Mouse (Mus musculus): Measurements from ENCODE around the gene Ubap1l. TPM values are rescaled to one million over a fixed set of nuclear protein-coding genes. Genes with fewer than 3 reads are reported as not detected.

Ubap1l gene
- polyA plus RNA-seq (2015; fragmentation: Nextera tagmentation; extraction: Ambion mirVana): 0.40 TPM in 1 of 2 replicates, not detected in the other

DNA sequence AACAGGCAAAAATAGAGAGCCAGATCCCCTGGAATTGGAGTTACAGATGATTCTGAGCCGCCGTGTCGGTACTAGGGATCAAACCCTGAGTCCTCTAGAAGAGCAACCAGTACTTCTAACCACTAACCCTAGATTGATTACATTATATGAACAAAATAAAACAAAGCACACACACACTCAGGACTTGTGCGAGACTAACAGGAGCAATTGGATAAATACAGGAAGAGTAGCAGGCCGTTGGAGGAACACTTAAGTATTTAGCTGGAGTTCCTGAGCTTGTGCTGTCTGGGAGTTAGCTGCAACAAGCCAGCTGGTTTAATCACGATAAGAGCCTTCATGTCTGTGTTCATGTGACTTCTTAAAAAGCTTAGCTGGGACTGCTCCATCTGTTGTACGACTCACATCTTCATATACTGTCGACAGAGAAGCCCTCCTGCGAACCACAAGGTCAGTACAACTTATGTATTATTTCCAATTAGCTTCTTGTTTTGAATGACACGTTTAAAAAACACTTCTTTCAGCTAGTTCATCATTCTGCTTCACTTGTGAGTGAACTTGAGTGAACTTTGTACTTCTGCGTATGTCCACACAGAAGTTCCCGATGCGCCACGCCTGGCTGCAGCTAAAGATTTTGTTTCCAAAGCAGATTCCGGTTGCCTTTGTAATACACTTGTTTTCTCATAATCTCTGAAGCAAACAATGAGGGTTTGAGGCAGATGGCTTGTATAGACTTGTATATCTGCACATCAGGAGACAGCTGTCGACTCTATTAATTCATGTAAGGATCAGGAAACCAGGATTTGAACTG, at the start of gene Ubap1l:
TSS of gene Ubap1l (plus strand) at position 401 of the 808 bp plus-strand sequence.
- Histone ChIP-seq H3K4me1 (ENCODE audit: control insufficient read depth, insufficient read depth, low read length) (no peaks in the 10 kb centered on the region), H3K27me3 (ENCODE audit: control insufficient read depth, insufficient read depth, low read length) (no peaks in the 10 kb centered on the region), H3K27ac (ENCODE audit: low read length) (no peak within 1 kb of the TSS), H3K4me2 (ENCODE audit: low read depth, low read length) (no peak within 1 kb of the TSS), H3K36me3 (ENCODE audit: control insufficient read depth, insufficient read depth, low read length) (peaks cover 26% of the 10 kb centered on the region), H3K9ac (ENCODE audit: low read length) (no peak within 1 kb of the TSS), H3K4me3 (replicated peaks; ENCODE audit: low read length) (no peak within 1 kb of the TSS), H3K9me3 (replicated peaks; ENCODE audit: control insufficient read depth, low read length) (no peaks in the 10 kb centered on the region)
- ATAC-seq (ENCODE audit: insufficient read depth, low FRiP score): no peak
- 63% methylated on average over 16 of the region's 16 CpGs for WGBS

DNA sequence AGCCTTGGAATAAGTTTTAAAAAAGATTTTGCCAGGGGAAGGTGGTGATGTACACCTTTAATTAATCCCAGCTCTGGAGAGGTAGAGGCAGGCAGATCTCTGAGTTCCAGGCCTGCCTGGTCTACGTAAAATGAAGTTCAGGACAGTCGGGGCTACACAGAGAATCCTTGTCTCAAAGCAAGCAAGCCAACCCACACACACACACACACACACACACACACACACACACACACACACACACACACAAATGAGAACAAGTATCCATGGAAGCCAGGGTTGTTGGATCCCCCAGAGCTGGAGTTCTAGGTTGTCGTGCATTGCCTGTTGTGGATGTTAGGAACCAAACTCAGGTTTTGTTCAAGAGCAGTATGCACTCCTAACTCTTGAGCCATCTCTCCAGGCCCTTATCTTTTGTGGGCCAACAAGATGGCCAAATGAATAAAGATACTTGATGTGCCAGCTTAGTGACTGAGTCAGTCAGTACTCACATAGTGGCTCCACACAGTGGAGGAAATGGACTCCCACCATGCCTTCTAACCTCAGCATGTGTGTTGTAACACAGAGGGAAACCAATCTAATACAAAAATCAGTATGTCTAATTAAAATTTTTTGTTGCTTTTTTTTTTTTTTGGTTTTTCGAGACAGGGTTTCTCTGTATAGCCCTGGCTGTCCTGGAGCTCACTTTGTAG, 48.0 kb upstream of the Ubap1l start:
- Histone ChIP-seq H3K4me2 (ENCODE audit: low read depth, low read length) (no peak overlapping the region), H3K9ac (ENCODE audit: low read length) (no peak overlapping the region), H3K4me1 (ENCODE audit: control insufficient read depth, insufficient read depth, low read length) (no peaks in the 10 kb centered on the region), H3K27ac (ENCODE audit: low read length) (no peak overlapping the region), H3K36me3 (ENCODE audit: control insufficient read depth, insufficient read depth, low read length) (peaks cover 13% of the 10 kb centered on the region), H3K27me3 (ENCODE audit: control insufficient read depth, insufficient read depth, low read length) (no peaks in the 10 kb centered on the region), H3K4me3 (replicated peaks; ENCODE audit: low read length) (no peak overlapping the region), H3K9me3 (replicated peaks; ENCODE audit: control insufficient read depth, low read length) (no peaks in the 10 kb centered on the region)
- no peak for ATAC-seq (ENCODE audit: insufficient read depth, low FRiP score)
- 94% methylated on average over 4 of the region's 4 CpGs for whole genome bisulfite sequencing

DNA sequence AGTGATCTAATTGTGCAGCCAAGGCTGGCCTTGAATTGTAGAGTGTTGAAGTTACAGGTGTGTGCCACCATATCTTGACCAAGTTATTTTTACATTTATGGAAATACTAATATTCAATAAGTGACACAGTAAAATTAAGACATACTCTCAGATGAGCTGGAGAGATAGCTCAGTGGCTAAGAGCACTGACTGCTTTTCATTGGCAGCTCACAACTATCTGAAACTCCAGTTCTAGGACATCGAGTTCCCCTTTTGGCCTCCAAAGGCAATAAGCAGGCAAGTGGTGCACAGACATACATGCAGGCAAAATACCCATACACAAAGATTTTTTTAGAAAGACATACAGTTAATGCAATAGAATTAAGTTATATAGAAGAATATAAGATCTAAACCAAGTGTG, 47.0 kb upstream of the Ubap1l start:
- H3K27ac ChIP-seq (ENCODE audit: low read length): no peak overlapping the region
- H3K4me3 ChIP-seq (replicated peaks; ENCODE audit: low read length): no peak overlapping the region
- H3K27me3 ChIP-seq (ENCODE audit: control insufficient read depth, insufficient read depth, low read length): no peaks in the 10 kb centered on the region
- H3K4me2 ChIP-seq (ENCODE audit: low read depth, low read length): no peak overlapping the region
- ATAC-seq (ENCODE audit: insufficient read depth, low FRiP score): no peak
- H3K9me3 ChIP-seq (replicated peaks; ENCODE audit: control insufficient read depth, low read length): no peaks in the 10 kb centered on the region
- H3K4me1 ChIP-seq (ENCODE audit: control insufficient read depth, insufficient read depth, low read length): no peaks in the 10 kb centered on the region
- no peak overlapping the region for H3K9ac ChIP-seq (ENCODE audit: low read length)
- 98% methylated on average over 1 of the region's 1 CpGs for WGBS
- peaks cover 17% of the 10 kb centered on the region for H3K36me3 ChIP-seq (ENCODE audit: control insufficient read depth, insufficient read depth, low read length)

DNA sequence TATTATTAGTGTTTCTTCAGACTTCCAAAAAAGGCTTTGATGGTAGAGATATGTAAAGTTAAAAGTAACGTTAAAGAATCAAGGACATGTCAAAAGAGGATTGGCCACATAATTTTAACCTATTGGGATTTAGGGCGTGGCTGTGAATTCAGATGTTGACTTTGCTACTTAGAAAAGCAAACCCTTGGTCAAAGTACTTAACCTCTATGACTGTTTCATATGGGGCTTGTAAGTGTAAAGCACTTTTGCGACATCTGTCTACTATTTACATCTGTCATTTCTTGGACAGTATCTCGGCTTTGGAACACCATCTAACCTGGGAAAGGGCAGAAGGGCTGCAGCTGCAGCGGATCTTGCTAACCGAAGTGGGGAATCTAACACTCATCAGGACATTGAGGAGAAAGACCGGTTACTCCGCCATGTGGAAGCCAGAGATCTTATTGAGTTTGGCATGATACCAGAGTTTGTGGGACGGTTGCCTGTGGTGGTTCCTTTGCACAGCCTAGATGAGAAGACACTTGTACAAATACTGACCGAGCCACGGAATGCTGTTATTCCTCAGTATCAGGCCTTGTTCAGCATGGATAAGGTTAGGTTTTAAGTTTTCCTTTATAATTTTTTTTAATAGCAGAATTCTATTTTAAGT, 38.5 kb upstream of the Ubap1l start:
- H3K4me2 ChIP-seq (ENCODE audit: low read depth, low read length): no peak overlapping the region
- H3K9me3 ChIP-seq (replicated peaks; ENCODE audit: control insufficient read depth, low read length): no peaks in the 10 kb centered on the region
- H3K4me1 ChIP-seq (ENCODE audit: control insufficient read depth, insufficient read depth, low read length): no peaks in the 10 kb centered on the region
- no peaks in the 10 kb centered on the region for H3K27me3 ChIP-seq (ENCODE audit: control insufficient read depth, insufficient read depth, low read length)
- no peak for ATAC-seq (ENCODE audit: insufficient read depth, low FRiP score)
- H3K9ac ChIP-seq (ENCODE audit: low read length): no peak overlapping the region
- H3K27ac ChIP-seq (ENCODE audit: low read length): no peak overlapping the region
- no peak overlapping the region for H3K4me3 ChIP-seq (replicated peaks; ENCODE audit: low read length)
- peaks cover 19% of the 10 kb centered on the region for H3K36me3 ChIP-seq (ENCODE audit: control insufficient read depth, insufficient read depth, low read length)
- WGBS: 72% methylated on average over 11 of the region's 11 CpGs

DNA sequence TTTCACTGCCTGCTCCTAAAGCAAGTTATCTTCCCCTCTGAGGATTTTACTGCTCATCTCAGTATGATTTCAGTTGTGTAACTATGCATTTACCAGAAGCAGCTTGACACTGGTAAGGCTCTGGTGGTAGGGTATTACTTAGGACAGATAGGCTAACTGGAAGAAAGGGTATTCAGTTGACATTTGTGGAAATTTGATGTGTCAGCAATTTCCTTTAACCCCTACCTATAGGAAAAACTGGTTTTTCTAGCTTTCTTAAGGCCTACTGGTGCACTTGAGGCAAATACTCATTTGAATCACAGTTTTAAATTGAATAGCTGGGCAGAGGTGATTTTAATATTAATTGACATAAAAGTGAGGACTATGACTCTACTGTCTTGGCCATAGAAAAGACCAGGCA, 34.9 kb upstream of the Ubap1l start:
- H3K36me3 ChIP-seq (ENCODE audit: control insufficient read depth, insufficient read depth, low read length): peaks cover 14% of the 10 kb centered on the region
- ATAC-seq (ENCODE audit: insufficient read depth, low FRiP score): no peak
- H3K27ac ChIP-seq (ENCODE audit: low read length): no peak overlapping the region
- no peak overlapping the region for H3K4me2 ChIP-seq (ENCODE audit: low read depth, low read length)
- no peak overlapping the region for H3K4me3 ChIP-seq (replicated peaks; ENCODE audit: low read length)
- no peaks in the 10 kb centered on the region for H3K27me3 ChIP-seq (ENCODE audit: control insufficient read depth, insufficient read depth, low read length)
- no peak overlapping the region for H3K9ac ChIP-seq (ENCODE audit: low read length)
- H3K4me1 ChIP-seq (ENCODE audit: control insufficient read depth, insufficient read depth, low read length): no peaks in the 10 kb centered on the region
- H3K9me3 ChIP-seq (replicated peaks; ENCODE audit: control insufficient read depth, low read length): no peaks in the 10 kb centered on the region

DNA sequence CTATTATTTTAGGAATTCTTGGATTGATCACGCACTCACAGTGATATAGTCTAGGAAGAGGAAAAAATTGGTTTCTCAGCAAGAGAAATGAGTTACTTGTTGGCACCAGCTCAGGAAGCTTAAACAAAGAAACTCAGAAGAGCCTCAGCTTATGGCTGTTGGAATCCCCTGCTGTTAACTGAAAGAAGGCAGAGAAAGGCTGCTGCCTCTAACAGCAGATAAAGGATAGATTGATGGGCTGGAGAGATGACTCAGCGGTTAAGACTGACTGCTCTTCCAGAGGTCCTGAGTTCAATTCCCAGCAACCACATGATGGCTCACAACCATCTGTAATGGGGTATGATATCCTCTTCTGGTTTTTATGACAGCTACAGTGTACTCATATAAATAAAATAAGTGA, 33.5 kb upstream of the Ubap1l start:
- Histone ChIP-seq H3K27me3 (ENCODE audit: control insufficient read depth, insufficient read depth, low read length) (no peaks in the 10 kb centered on the region), H3K9me3 (replicated peaks; ENCODE audit: control insufficient read depth, low read length) (no peaks in the 10 kb centered on the region), H3K4me1 (ENCODE audit: control insufficient read depth, insufficient read depth, low read length) (no peaks in the 10 kb centered on the region), H3K4me3 (replicated peaks; ENCODE audit: low read length) (no peak overlapping the region), H3K36me3 (ENCODE audit: control insufficient read depth, insufficient read depth, low read length) (peaks cover 15% of the 10 kb centered on the region), H3K27ac (ENCODE audit: low read length) (no peak overlapping the region), H3K4me2 (ENCODE audit: low read depth, low read length) (no peak overlapping the region), H3K9ac (ENCODE audit: low read length) (no peak overlapping the region)
- ATAC-seq (ENCODE audit: insufficient read depth, low FRiP score): no peak
- WGBS: 92% methylated on average over 2 of the region's 2 CpGs

DNA sequence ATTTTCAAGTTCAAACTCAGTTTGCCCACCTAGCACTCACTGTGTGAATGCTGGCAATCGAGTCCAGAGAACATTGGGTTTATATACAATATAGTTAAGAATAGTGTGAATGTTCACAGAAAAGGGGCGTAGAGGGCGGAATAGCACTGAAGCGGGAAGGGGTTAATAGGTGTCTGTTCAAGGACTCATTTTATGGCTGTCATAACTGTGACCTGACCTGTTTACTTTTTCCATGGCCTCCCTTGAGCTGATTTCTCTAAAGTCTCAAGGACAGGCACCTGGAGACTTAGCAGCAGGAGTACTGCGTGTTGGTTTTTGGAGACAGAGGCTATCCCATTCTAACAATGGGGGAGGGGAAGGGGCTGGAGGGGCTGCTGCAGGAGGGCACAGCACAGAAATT, 26.9 kb upstream of the Ubap1l start:
- Histone ChIP-seq H3K4me3 (replicated peaks; ENCODE audit: low read length) (no peak overlapping the region), H3K4me2 (ENCODE audit: low read depth, low read length) (no peak overlapping the region), H3K4me1 (ENCODE audit: control insufficient read depth, insufficient read depth, low read length) (no peaks in the 10 kb centered on the region), H3K27me3 (ENCODE audit: control insufficient read depth, insufficient read depth, low read length) (no peaks in the 10 kb centered on the region), H3K9ac (ENCODE audit: low read length) (no peak overlapping the region), H3K27ac (ENCODE audit: low read length) (no peak overlapping the region), H3K9me3 (replicated peaks; ENCODE audit: control insufficient read depth, low read length) (no peaks in the 10 kb centered on the region), H3K36me3 (ENCODE audit: control insufficient read depth, insufficient read depth, low read length) (peaks cover 4% of the 10 kb centered on the region)
- 81% methylated on average over 5 of the region's 5 CpGs for WGBS
- ATAC-seq (ENCODE audit: insufficient read depth, low FRiP score): no peak

DNA sequence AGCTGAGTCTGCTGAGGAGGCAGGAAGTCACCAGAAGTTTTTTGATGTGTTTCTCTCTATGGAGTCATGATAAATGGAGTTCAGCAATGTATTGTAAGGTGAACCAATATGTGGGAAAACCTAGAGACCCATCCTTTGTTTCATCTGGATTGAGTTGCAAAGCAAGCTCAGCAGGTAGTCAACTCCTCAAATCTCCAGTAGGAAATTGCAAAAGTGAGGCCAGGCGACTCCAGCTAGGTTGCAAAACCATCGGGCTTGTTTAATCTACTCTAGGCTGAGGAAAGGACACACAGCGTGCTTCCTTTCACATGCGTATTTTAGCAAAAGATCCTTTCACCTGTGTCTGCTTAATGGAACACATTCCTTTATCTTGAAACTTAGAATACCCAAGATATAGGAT, 21.7 kb upstream of the Ubap1l start:
- Histone ChIP-seq H3K4me2 (ENCODE audit: low read depth, low read length) (no peak overlapping the region), H3K36me3 (ENCODE audit: control insufficient read depth, insufficient read depth, low read length) (no peaks in the 10 kb centered on the region), H3K27ac (ENCODE audit: low read length) (no peak overlapping the region), H3K9ac (ENCODE audit: low read length) (no peak overlapping the region), H3K9me3 (replicated peaks; ENCODE audit: control insufficient read depth, low read length) (no peaks in the 10 kb centered on the region; the same call in 1 of the 2 replicates), H3K4me1 (ENCODE audit: control insufficient read depth, insufficient read depth, low read length) (no peaks in the 10 kb centered on the region), H3K27me3 (ENCODE audit: control insufficient read depth, insufficient read depth, low read length) (no peaks in the 10 kb centered on the region), H3K4me3 (replicated peaks; ENCODE audit: low read length) (no peak overlapping the region)
- ATAC-seq (ENCODE audit: insufficient read depth, low FRiP score): no peak
- 83% methylated on average over 4 of the region's 4 CpGs for WGBS

DNA sequence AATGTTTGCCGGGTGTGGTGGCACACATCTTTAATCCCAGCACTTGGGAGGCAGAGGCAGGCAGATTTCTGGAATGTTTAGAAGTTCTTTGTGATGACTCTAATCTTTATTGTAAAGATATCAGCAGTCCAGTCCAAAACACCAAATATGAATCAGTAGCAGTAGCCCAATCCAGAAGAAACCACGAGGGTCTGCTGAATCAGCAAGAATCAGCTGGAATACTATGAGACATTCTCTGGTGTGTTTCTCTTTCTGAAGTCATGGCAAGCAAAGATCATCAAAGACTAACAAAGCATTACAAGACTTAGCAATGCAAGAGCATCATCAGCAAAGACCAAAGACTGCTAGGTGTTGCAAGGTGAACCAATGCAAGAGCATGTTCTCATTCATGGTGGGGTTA, 20.4 kb upstream of the Ubap1l start:
- no peak for ATAC-seq (ENCODE audit: insufficient read depth, low FRiP score)
- whole genome bisulfite sequencing: 87% methylated on average over 2 of the region's 2 CpGs

More for the DNA sequence above, 20.4 kb upstream of the Ubap1l start:
- no peaks in the 10 kb centered on the region for H3K4me1 ChIP-seq (ENCODE audit: control insufficient read depth, insufficient read depth, low read length)
- H3K4me2 ChIP-seq (ENCODE audit: low read depth, low read length): no peak overlapping the region
- no peaks in the 10 kb centered on the region for H3K27me3 ChIP-seq (ENCODE audit: control insufficient read depth, insufficient read depth, low read length)
- H3K4me3 ChIP-seq (replicated peaks; ENCODE audit: low read length): no peak overlapping the region
- peaks cover 5% of the 10 kb centered on the region; the same call in 1 of the 2 replicates for H3K9me3 ChIP-seq (replicated peaks; ENCODE audit: control insufficient read depth, low read length)
- H3K9ac ChIP-seq (ENCODE audit: low read length): no peak overlapping the region
- H3K27ac ChIP-seq (ENCODE audit: low read length): no peak overlapping the region
- no peaks in the 10 kb centered on the region for H3K36me3 ChIP-seq (ENCODE audit: control insufficient read depth, insufficient read depth, low read length)

Data from stomach, embryonic 16.5 days (tissue).